9 mouse cellular contexts compared by ENCODE assay signal in the genomic region with DNA sequence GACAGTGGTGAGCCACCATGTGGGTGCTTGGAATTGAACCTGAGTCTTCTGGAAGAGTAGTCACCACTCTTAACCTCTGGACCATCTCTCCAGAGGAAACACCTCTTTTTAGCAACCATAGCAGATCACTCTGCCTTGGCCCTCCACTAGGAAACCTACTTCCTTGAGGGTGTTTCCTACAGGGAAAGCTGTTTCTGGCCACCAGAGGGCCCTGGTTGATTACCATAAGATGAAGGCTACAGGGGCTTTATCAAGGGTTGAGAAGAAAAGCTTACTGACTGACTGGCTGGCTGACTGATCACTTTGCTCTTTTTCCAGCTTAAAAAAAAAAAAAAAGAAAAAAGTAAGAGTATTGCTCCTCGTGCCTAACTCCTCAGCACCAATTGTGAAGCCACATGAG. TPM values are rescaled to one million over a fixed set of nuclear protein-coding genes. Genes with fewer than 3 reads are reported as not detected.
DNase-seq lines count a peak whose midpoint lies in the region; ATAC-seq and TF ChIP-seq lines count a peak whose summit lies in the region.
"Had no signal": no experiment of that assay in that cellular context is flagged by ENCODE, and none has a peak within 500 bp of the region (broad histone marks: within the 10 kb centered on the region; RNA-seq: fewer than 3 reads in every experiment).

No protein-coding gene starts in this region.

- peak; percentile 56 for DNase-seq in T-cell, adult 2 months (ENCODE audit: low spot score)
- DNase-seq in cerebellum, adult 2 months = peak; percentile 56
- peak; percentile 52 to 91 for DNase-seq in frontal cortex, adult 2 months (ENCODE audit: extremely low spot score in 1 of 2, low spot score in 1 of 2)
- DNase-seq in layer of hippocampus, adult 9-11 months = peak; percentile 77
- peak; percentile 92 for DNase-seq in lung, postnatal 36 days
- DNase-seq in right cerebral cortex, postnatal 25 days = peak; percentile 66

- no peaks in the 10 kb centered on the region for H3K9me3 ChIP-seq in hindbrain, embryonic 13.5 days

- no peak overlapping the region for H3K9ac ChIP-seq in hindbrain, embryonic 13.5 days

- TF ChIP-seq POLR2A in cerebellum, adult 2 months (IDR thresholded peaks at IDR 0.05; ENCODE audit: borderline replicate concordance, insufficient read depth, low read length) = no peak

- H3K27me3 ChIP-seq in cerebellum, adult 2 months (ENCODE audit: control insufficient read depth, insufficient read depth, low read length) = no peaks in the 10 kb centered on the region
- H3K27me3 ChIP-seq in hindbrain, embryonic 13.5 days = no peaks in the 10 kb centered on the region

- H3K4me3 ChIP-seq in cerebellum, adult 2 months (replicated peaks; ENCODE audit: insufficient read depth, low read depth, low read length) = no peak overlapping the region
- H3K4me3 ChIP-seq in hindbrain, embryonic 13.5 days = no peak overlapping the region

- H3K4me2 ChIP-seq in hindbrain, embryonic 13.5 days = no peak overlapping the region

- peak; percentile 49; the same call in 1 of the 2 replicates for TF ChIP-seq CTCF in cerebellum, adult 2 months (IDR thresholded peaks at IDR 0.05; ENCODE audit: borderline replicate concordance, insufficient read depth, low read depth, low read length)

- 38% methylated on average over 1 of the region's 1 CpGs for WGBS in cerebellum, adult 2 months
- WGBS in hindbrain, embryonic 13.5 days = 0% methylated on average over 1 of the region's 1 CpGs

- peak; percentile 26; the same call in 1 of the 2 replicates for ATAC-seq in hindbrain, embryonic 13.5 days (ENCODE audit: low FRiP score)
- ATAC-seq in erythroid progenitor cell, adult 5-6 weeks (replicated peaks; ENCODE audit: low FRiP score, poor library complexity, severe bottlenecking) = no peak

- H3K4me1 ChIP-seq in cerebellum, adult 2 months (ENCODE audit: control insufficient read depth, insufficient read depth, low read length) = no peaks in the 10 kb centered on the region
- H3K4me1 ChIP-seq in hindbrain, embryonic 13.5 days (replicated peaks) = 0 out of 2 replicates have a peak, but pooled peaks cover 3% of the 10 kb centered on the region

- H3K27ac ChIP-seq in cerebellum, adult 2 months (ENCODE audit: insufficient read depth, low read length) = no peak overlapping the region
- no peak overlapping the region for H3K27ac ChIP-seq in hindbrain, embryonic 13.5 days
- H3K27ac ChIP-seq: macrophage had no signal

- H3K36me3 ChIP-seq in hindbrain, embryonic 13.5 days = no peaks in the 10 kb centered on the region

RNA-seq across cellular contexts. Expression of gene Creg2, which starts 34.6 kb away (rescaled TPM):
- polyA plus RNA-seq in cerebellum, adult 2 months (2012; rRNA removed) = 6.0 and 8.2 TPM in 2 replicates
- polyA plus RNA-seq in frontal cortex, adult 2 months (2012; rRNA removed) = 26.1 and 29.5 TPM in 2 replicates
- polyA plus RNA-seq in hindbrain, embryonic 13.5 days (2015; fragmentation: Nextera tagmentation; extraction: Ambion mirVana) = 4.6 and 4.8 TPM in 2 replicates
- total RNA-seq in erythroid progenitor cell, adult 5-6 weeks (2015; ENCODE audit: low replicate concordance) = not detected in 2 replicates
- total RNA-seq in erythroid progenitor cell, adult 5-6 weeks (2017; ENCODE audit: low replicate concordance) = not detected in 2 replicates

RNA-seq across cellular contexts. Expression of gene Rfx8, which starts 35.0 kb away (rescaled TPM):
- 0.26 and 0.29 TPM in 2 replicates for polyA plus RNA-seq in cerebellum, adult 2 months (2012; rRNA removed)
- polyA plus RNA-seq in frontal cortex, adult 2 months (2012; rRNA removed) = 0.26 and 0.48 TPM in 2 replicates
- polyA plus RNA-seq in hindbrain, embryonic 13.5 days (2015; fragmentation: Nextera tagmentation; extraction: Ambion mirVana) = 0.26 and 0.49 TPM in 2 replicates
- not detected in 2 replicates for total RNA-seq in erythroid progenitor cell, adult 5-6 weeks (2015; ENCODE audit: low replicate concordance)
- not detected in 2 replicates for total RNA-seq in erythroid progenitor cell, adult 5-6 weeks (2017; ENCODE audit: low replicate concordance)
- polyA plus RNA-seq: macrophage had no signal
